Mouse (Mus musculus): ENCODE measurements around the gene Dcakd.

Dcakd gene

DNA sequence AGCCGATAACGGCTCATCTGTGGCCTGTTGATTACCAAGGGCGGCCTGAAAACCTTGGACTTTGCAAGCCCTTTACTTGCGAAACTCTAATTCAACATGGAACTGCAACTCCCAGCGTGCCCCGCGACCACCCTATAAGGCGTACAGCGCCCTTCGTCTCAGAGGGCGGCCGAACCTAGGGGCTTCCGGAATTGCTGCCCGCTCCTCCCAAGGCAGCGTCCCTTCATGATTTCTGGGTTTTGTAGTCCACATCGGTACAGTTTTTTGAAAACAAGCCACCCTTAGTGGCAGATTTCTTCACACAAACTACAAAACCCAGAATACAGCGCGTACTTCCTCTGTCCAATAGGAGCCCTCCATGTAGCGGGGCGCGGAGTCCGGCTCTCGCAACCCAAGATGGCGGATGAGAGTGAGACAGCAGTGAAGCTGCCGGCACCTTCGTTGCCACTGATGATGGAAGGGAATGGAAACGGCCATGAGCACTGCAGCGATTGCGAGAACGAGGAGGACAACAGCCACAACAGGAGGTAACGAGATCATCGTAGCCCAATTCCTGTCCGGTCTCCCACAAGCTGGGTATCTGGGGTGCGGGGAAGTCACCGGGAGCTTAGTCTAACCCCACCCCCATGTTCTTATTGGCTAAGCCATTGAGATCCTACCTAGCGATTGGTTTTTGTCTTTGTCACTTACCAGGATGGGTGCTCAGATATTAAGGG lies at the start of gene Dcakd, which contains the start of gene Nmt1:
Gene Dcakd, minus strand, starts transcription at position 158 of the 716 bp plus-strand sequence.
Gene Nmt1, plus strand, starts transcription at position 15 of the 716 bp plus-strand sequence.
- in situ Hi-C loops (cut with MboI, MseI) = loop anchor here in 1 of 2 experiments (10.0 kb wide), 1 partner anchor 666 kb away; the partner anchor contains the start of gene Gosr2

- in situ Hi-C loops (cut with MboI, MseI) = loop anchor here in 1 of 2 experiments (10.0 kb wide), 1 partner anchor 728 kb away; no protein-coding TSS in a partner anchor
Measured at GRCm38 (mm10) chr11:103076581-103076980, 48.4 kb upstream of the Dcakd start.

- in situ Hi-C loops (cut with MboI, MseI) = loop anchor here in 1 of 2 experiments (10.0 kb wide), 1 partner anchor 729 kb away; no protein-coding TSS in a partner anchor
Measured at GRCm38 (mm10) chr11:103076010-103076409, 47.9 kb upstream of the Dcakd start.

GRCm38 (mm10) chr11:103074796-103075323 lies 46.7 kb upstream of the Dcakd start:
- in situ Hi-C loops (cut with MboI, MseI) = loop anchor here in 1 of 2 experiments (10.0 kb wide), 1 partner anchor 730 kb away; no protein-coding TSS in a partner anchor

- in situ Hi-C loops (cut with MboI, MseI) = loop anchor here in 1 of 2 experiments (10.0 kb wide), 1 partner anchor 731 kb away; no protein-coding TSS in a partner anchor
Measured at GRCm38 (mm10) chr11:103074121-103074650, 46.1 kb upstream of the Dcakd start.

- in situ Hi-C loops (cut with MboI, MseI) = loop anchor here in 1 of 2 experiments (10.0 kb wide), 1 partner anchor 731 kb away; no protein-coding TSS in a partner anchor
Measured at GRCm38 (mm10) chr11:103073671-103074070, 45.5 kb upstream of the Dcakd start.

DNA sequence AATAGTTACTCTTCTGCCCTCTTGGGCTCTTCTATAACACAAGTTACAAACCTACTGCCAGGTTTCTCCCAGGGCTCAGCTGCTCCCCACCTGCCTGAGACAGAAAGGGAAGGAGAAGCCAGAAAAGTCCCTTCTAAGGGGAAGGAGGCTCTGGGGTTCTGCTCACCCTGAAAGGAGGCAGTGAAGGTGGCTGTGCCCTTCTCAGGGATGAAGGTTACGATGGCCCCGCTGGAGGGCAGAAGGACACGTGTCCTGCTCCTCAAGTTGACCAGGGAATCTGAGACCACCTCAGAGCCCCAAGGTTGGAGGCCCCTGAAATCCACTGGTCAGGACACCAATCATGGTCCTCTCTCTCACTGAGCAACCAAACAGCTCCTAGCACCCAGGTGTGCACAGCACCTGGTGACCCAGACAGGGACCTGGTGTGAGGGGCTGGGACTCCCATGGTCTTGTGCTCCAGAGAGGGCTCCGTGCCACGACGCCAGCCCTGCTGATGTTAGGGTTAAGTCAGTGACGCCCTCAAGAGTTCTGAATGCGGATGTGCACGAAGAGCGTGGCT lies 42.3 kb upstream of the Dcakd start:
- in situ Hi-C loops (cut with MboI, MseI) = loop anchor here in 1 of 2 experiments (10.0 kb wide), 1 partner anchor 734 kb away; no protein-coding TSS in a partner anchor

DNA sequence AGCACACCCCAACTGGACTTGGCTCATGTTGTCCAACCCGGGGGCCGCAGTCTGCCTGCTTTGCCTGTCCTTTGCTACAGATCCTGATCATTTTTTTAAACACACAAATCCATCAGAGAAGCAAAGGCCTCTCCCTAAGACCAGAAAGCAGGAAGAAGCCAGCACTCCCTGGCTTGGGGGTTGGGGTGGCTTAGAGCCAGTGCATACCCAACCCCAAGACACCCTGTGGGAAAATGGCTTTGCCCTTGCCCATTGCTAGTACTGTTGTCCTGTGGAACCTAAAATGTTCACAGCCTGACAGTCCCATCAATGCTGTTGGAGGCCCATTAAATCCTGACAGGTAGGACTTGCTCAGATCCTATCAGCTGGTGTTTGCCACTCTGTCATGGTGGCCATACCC lies 41.6 kb upstream of the Dcakd start:
- in situ Hi-C loops (cut with MboI, MseI) = loop anchor here in 1 of 2 experiments (10.0 kb wide), 1 partner anchor 735 kb away; no protein-coding TSS in a partner anchor

DNA sequence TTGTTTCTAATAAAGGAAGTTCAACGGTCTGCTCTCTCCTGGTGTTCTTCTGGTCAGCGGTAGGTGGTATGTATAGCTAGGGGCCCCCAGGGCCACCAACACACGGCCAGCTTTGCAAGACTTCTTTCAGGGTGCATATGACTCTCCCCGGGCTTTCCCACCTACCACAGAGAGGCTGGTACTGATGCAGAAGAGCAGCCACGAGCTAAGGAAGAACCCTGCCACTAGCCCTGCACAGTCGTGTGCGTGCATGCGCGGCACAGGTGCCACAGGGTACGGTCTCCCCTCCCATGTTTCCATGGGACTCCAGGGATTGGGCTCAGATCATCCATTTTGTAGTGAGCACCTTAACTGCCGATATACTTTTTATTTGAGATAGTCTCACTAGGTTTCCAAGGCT lies 40.8 kb upstream of the Dcakd start:
- in situ Hi-C loops (cut with MboI, MseI) = no loop called here

- in situ Hi-C loops (cut with MboI, MseI) = no loop called here
Measured at GRCm38 (mm10) chr11:103068272-103068671, 40.1 kb upstream of the Dcakd start.

DNA sequence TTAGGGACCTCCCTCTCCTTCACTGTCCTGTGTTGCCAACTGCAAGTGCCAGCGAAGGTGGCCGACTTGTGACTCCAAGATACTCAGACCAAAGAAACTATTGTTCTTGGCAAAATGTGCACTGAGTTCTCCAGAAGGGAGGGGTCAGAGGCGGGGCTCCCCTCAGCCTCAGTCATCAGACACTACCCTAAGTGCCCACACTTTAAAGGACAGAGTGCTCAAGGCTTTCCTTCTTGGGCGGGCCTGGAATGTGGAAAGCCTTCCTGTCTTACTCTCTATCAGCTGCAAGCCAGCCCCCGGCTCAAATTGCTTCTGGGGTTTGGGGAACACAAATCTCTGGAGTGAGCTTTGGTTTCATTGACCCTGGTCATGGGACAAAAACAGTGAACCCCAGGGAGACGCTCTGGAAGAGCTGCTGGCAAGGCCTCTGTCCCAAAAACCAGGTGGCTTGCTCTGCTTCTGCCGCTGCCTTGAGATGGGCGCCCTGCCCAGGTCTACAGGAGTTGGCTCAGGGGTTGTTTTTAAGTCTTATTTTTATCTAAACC lies 39.4 kb upstream of the Dcakd start:
- in situ Hi-C loops (cut with MboI, MseI) = no loop called here

GRCm38 (mm10) chr11:103067051-103067361 lies 38.9 kb upstream of the Dcakd start:
- in situ Hi-C loops (cut with MboI, MseI) = no loop called here

DNA sequence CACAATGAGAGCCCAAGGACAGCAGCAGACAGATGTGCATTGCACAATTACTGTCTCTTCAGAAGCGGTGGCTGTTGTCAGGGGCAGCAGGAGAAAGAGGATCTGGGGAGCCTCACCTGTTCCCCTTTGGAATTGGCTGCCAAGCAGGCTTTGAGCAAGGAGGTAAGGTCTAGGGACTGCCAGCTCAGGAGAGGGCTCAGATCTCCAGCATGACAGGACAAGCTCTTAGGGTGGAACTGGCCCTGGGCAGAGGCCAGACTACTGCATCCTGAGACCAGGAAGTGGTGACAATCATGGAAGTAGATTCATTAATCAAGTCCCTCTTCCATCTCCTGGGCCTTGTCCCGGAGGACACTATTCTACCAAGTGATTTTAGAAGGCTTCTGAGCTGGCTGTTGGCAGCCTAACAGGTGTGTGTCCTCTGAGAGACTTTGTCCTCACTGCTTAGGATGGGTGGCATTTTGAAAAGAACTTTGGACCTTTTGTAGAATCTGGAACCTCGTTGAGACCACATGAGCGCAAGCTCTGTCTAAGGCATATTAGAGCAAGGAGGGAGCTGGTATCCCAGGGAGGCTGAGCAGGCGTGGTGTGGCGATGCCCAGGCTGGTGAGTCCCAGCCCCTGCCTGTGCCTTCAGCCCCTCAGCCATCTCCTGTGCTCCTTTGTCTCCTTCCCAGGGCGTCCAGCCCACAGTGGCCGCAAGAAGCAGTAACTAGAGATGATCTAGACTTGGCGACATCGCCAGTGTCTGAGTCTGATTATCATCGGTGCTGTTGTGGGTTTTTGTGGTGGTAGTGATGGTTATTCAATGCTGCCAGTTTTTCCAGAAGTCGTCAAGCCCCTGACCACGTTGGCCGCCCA lies 38.3 kb upstream of the Dcakd start:
- in situ Hi-C loops (cut with MboI, MseI) = no loop called here

GRCm38 (mm10) chr11:103058499-103059085 lies 30.5 kb upstream of the Dcakd start:
- in situ Hi-C loops (cut with MboI, MseI) = no loop called here

- in situ Hi-C loops (cut with MboI, MseI) = no loop called here
Measured at GRCm38 (mm10) chr11:103056636-103057035, 28.5 kb upstream of the Dcakd start.

- in situ Hi-C loops (cut with MboI, MseI) = no loop called here
Measured at GRCm38 (mm10) chr11:103054798-103055197, 26.7 kb upstream of the Dcakd start.

- in situ Hi-C loops (cut with MboI, MseI) = no loop called here
Measured at GRCm38 (mm10) chr11:103053191-103054076, 25.3 kb upstream of the Dcakd start.

GRCm38 (mm10) chr11:103052078-103052477 lies 23.9 kb upstream of the Dcakd start:
- in situ Hi-C loops (cut with MboI, MseI) = no loop called here

- in situ Hi-C loops (cut with MboI, MseI) = no loop called here
Measured at GRCm38 (mm10) chr11:103051249-103051691, 23.1 kb upstream of the Dcakd start.

Data from T-helper 17 cell (primary cell).